Mouse (Mus musculus) brown adipose tissue, adult 24 weeks (tissue): ENCODE results near the gene Gucy2g. TPM values are rescaled to one million over a fixed set of nuclear protein-coding genes. Genes with fewer than 3 reads are reported as not detected.

Experiments
- polyA plus RNA-seq: library from polyadenylated mRNA; stranded (reverse); fragments of >200 nt; gene quantifications from 2 replicates; pipeline ENCODE4 v1.2.4, GENCODE M21; 2012; ENCODE audit not compliant: missing spikeins, insufficient read depth, insufficient read length

The Gucy2g gene
- polyA plus RNA-seq, 1 experiment: not detected

Other genes with a start within 250 kb of the Gucy2g start
- 110 and 122 TPM in 2 replicates for gene Gpam, start 114.0 kb downstream of the Gucy2g start, polyA plus RNA-seq
- not detected in 2 replicates for gene Tectb, start 60.5 kb downstream of the Gucy2g start, polyA plus RNA-seq
- 279 and 449 TPM in 2 replicates for gene Acsl5, start 10.7 kb upstream of the Gucy2g start, polyA plus RNA-seq
- gene Zdhhc6, start 74.8 kb upstream of the Gucy2g start, polyA plus RNA-seq: 25.1 and 27.5 TPM in 2 replicates
- 14.5 and 17.8 TPM in 2 replicates for gene Vti1a, start 75.1 kb upstream of the Gucy2g start, polyA plus RNA-seq